Mouse (Mus musculus) stomach, embryonic 16.5 days (tissue): ENCODE measurements around the gene Hacl1. TPM values are rescaled to one million over a fixed set of nuclear protein-coding genes. Genes with fewer than 3 reads are reported as not detected.

Experiments used
- ATAC-seq: fragments of 200-750 bp; cut with Nextera tagmentation; 2 replicates; pipeline ENCODE4 v1.8.0; 2017; ENCODE audit warnings: moderate number of reproducible peaks, moderate TSS enrichment; ENCODE audit not compliant: insufficient read depth, low FRiP score
- H3K27ac ChIP-seq: fragments of 300-500 bp; sonication (generic); 2 replicates; pipeline ENCODE4 v1.5.1; 2014; ENCODE audit warnings: low read length
- H3K27me3 ChIP-seq: fragments of 300-500 bp; sonication (generic); 2 replicates; pipeline ENCODE4 v1.6.1; 2014; ENCODE audit warnings: low read length, control low read depth, mixed read lengths; ENCODE audit not compliant: control insufficient read depth, insufficient read depth
- H3K36me3 ChIP-seq: fragments of 300-500 bp; sonication (generic); 2 replicates; pipeline ENCODE4 v1.6.1; 2014; ENCODE audit warnings: low read length; ENCODE audit not compliant: control insufficient read depth, insufficient read depth
- H3K4me1 ChIP-seq: fragments of 300-500 bp; sonication (generic); 2 replicates; pipeline ENCODE4 v1.6.1; 2014; ENCODE audit warnings: low read length, control low read depth, mixed read lengths; ENCODE audit not compliant: control insufficient read depth, insufficient read depth
- H3K4me2 ChIP-seq: fragments of 300-500 bp; sonication (generic); 2 replicates; pipeline ENCODE4 v1.6.1; 2014; ENCODE audit warnings: low read depth, low read length, mixed read lengths
- H3K4me3 ChIP-seq: fragments of 300-500 bp; sonication (generic); replicated peaks from 2 replicates; pipeline ENCODE4 v1.5.1; 2014; ENCODE audit warnings: mild to moderate bottlenecking, low read length
- H3K9ac ChIP-seq: fragments of 300-500 bp; sonication (generic); 2 replicates; pipeline ENCODE4 v1.6.1; 2014; ENCODE audit warnings: low read length
- H3K9me3 ChIP-seq: fragments of 300-500 bp; sonication (generic); replicated peaks from 2 replicates; pipeline ENCODE4 v1.6.1; 2016; ENCODE audit warnings: low read length, control low read depth; ENCODE audit not compliant: control insufficient read depth
- WGBS: fragments of 180-500 bp; shearing (Covaris S2); extraction: QIAGEN DNeasy Blood & Tissue Kit; methylation state at CpG from one replicate; pipeline ENCODE4 v1.1.7; 2014; 5-methylcytosine and 5-hydroxymethylcytosine counted together
- polyA plus RNA-seq: library from polyadenylated mRNA; unstranded; fragments of >200 nt; fragmentation: Nextera tagmentation; extraction: Ambion mirVana; gene quantifications from 2 replicates; pipeline ENCODE4 v1.2.1, GENCODE M21; 2015

The Hacl1 gene
- polyA plus RNA-seq, 1 experiment from 2014 or later, result 13.1 TPM

DNA sequence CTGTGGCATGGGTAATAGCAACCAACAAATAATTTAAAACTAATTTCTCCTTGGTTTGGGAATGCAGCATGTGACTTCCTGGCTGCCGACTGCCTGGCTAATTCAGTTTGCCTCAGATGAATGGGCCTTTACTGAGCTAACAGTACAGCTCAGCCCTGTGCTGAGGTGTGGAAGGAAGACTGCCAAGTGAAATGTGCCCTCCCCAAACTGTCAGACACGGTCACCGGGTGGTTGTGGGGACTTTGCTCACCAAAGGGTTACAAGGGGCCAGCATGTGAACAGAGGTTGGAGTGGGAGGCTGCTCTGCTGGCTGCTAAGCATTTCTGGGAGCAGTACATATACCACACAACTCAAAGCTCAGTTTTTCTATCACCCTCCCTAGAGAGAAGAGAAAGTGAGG is 46.4 kb downstream of the Hacl1 start:
- 69% methylated on average over 3 of the region's 3 CpGs for WGBS
- ATAC-seq, result no peak
- no peak overlapping the region for H3K9ac ChIP-seq

DNA sequence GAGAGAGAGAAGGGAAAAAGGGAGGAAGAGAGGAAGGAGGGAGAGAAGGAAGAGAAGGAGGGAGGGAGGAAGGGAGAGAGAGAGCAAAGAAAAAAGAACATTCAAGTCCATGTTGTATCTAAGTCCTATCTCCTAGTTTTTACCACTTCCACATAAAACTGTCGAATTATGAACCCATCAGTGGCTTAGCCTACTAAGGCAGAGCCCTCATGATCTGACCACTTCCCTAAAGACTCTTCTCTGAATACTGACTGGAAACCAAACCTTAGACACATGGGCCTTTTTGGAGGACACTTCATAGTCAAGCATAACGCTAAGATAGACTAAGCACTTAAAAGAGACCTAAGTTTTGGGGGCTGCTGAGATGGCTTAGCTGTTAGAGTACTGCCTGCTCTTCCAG is 48.0 kb downstream of the Hacl1 start:
- ATAC-seq, result no peak
- H3K9me3 ChIP-seq, result 0 out of 2 replicates have a peak, but pooled peaks cover 3% of the 10 kb centered on the region
- no peaks in the 10 kb centered on the region for H3K27me3 ChIP-seq
- H3K4me2 ChIP-seq, result no peak overlapping the region
- H3K9ac ChIP-seq, result no peak overlapping the region
- H3K4me1 ChIP-seq, result no peaks in the 10 kb centered on the region
- H3K4me3 ChIP-seq, result no peak overlapping the region
- no peaks in the 10 kb centered on the region for H3K36me3 ChIP-seq
- 86% methylated on average over 2 of the region's 2 CpGs for WGBS
- no peak overlapping the region for H3K27ac ChIP-seq

More for the DNA sequence above, 46.4 kb downstream of the Hacl1 start:
- Histone ChIP-seq H3K9me3 (0 out of 2 replicates have a peak, but pooled peaks cover 3% of the 10 kb centered on the region), H3K4me2 (no peak overlapping the region), H3K4me1 (no peaks in the 10 kb centered on the region), H3K4me3 (no peak overlapping the region), H3K27me3 (no peaks in the 10 kb centered on the region), H3K27ac (no peak overlapping the region), H3K36me3 (no peaks in the 10 kb centered on the region)

DNA sequence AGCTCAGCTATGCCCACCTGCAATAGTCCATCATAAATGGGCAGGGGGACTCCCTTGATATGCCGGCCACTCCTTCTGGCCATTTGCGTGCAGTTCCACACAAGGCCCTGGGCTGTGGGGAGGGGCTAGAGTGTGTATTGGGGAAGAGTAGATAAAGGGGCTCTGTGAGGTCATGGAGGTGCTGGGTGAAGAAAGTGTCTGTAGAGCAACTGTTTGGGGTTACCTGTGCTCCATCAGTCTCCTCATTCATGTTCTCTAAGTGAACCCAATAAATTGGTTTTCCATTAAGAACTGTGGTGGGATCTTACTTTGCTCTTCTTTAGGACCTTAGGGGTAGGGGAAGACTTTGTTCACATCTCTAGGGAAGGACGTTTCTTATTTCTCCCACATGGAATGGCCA is 49.8 kb downstream of the Hacl1 start, which contains the start of gene Colq:
TSS of gene Colq (minus strand) at position 101 of the 400 bp plus-strand sequence.
- Histone ChIP-seq H3K4me3 (no peak within 1 kb of the TSS), H3K36me3 (no peaks in the 10 kb centered on the region), H3K27ac (no peak within 1 kb of the TSS), H3K9me3 (0 out of 2 replicates have a peak, but pooled peaks cover 3% of the 10 kb centered on the region), H3K27me3 (no peaks in the 10 kb centered on the region), H3K4me2 (no peak within 1 kb of the TSS), H3K4me1 (no peaks in the 10 kb centered on the region), H3K9ac (no peak within 1 kb of the TSS)
- ATAC-seq, result no peak
- WGBS, result 74% methylated on average over 3 of the region's 3 CpGs

DNA sequence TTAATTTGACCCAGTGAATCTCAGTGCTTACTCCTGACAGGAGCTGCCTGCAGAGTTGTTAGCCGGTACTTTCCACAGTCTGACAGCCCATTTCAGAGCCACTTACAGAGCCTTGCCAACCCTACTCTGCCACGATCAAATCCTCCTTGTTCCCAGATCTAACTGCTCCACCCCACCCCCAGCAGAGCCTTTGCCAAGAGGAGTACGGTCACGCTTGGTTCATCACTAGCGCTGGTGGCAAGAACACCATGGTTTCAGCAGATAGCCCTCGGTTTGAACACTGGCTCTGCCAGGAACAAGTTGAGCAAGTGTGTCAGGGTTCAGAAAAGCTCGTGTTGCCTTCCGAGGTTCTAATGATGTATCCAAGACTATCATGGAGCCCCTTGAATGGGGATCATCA is 54.6 kb downstream of the Hacl1 start:
- Histone ChIP-seq H3K27ac (no peak overlapping the region), H3K9me3 (no peaks in the 10 kb centered on the region), H3K4me2 (no peak overlapping the region), H3K4me1 (no peaks in the 10 kb centered on the region), H3K27me3 (no peaks in the 10 kb centered on the region), H3K4me3 (no peak overlapping the region), H3K9ac (no peak overlapping the region), H3K36me3 (no peaks in the 10 kb centered on the region)
- 84% methylated on average over 8 of the region's 8 CpGs for WGBS
- no peak for ATAC-seq

DNA sequence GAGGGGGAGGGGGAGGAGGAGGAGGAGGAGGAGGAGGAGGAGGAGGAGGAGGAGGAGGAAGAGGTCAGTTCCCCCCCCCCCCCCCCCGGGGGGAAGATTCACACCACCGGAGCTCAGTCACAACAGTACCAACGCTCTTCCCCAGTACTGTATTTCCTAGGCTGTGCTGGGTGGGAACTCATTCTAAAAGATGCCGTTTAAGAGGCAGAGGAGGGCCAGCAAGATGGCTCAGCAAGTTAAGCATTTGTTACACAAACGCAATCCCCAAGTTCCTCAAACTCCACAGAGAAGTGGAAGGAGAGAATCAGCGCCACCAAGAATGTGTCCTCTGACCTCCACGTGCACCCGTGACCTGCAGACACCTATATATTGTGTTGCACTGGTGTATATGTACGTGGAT is 58.0 kb downstream of the Hacl1 start:
- no peak for ATAC-seq
- Histone ChIP-seq H3K27me3 (no peaks in the 10 kb centered on the region), H3K36me3 (no peaks in the 10 kb centered on the region), H3K4me2 (no peak overlapping the region), H3K4me1 (peaks cover under 1% of the 10 kb centered on the region; the same call in 1 of the 2 replicates), H3K27ac (no peak overlapping the region), H3K9me3 (no peaks in the 10 kb centered on the region), H3K9ac (no peak overlapping the region), H3K4me3 (no peak overlapping the region)
- 84% methylated on average over 8 of the region's 9 CpGs for WGBS

DNA sequence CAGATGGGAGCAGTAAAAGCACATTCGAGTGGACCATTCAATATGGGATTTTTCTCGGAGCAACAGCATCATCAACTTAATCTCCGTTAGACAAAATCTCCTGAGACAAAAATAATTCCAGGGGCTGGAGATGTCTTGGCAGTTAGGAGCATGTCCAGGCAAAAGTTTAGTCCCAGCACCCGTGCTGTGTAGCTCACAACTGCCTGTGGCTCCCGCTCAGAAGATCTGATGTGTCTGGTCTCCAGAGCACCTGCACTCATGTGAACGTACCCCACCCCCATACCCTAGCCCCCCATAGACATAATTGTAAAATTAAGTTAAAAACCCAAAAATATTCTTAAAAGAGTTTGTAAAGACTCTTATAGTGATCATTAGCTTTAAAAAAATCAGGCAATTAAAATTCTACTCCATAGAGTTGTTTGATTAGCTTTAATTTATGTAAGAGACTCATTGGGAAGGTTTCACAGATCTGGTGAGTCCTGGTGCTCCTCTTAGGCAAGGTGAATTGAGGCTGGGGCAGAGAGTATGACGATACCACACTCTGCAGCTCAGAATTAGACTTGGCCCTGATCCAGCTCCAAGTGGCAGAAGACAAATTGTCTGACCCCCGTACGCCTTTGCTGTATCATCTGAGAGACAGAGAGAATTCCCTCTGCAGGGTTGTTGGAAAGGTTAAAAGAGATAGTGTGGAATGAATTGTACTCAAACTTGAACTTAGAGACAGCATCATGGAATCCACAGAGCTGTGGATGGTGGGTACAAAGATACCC is 62.9 kb downstream of the Hacl1 start:
- ATAC-seq, result no peak
- Histone ChIP-seq H3K36me3 (no peaks in the 10 kb centered on the region), H3K27me3 (no peaks in the 10 kb centered on the region), H3K27ac (no peak overlapping the region), H3K4me1 (peaks cover 11% of the 10 kb centered on the region), H3K4me3 (no peak overlapping the region), H3K9ac (no peak overlapping the region), H3K9me3 (no peaks in the 10 kb centered on the region), H3K4me2 (no peak overlapping the region)
- 38% methylated on average over 9 of the region's 9 CpGs for WGBS

DNA sequence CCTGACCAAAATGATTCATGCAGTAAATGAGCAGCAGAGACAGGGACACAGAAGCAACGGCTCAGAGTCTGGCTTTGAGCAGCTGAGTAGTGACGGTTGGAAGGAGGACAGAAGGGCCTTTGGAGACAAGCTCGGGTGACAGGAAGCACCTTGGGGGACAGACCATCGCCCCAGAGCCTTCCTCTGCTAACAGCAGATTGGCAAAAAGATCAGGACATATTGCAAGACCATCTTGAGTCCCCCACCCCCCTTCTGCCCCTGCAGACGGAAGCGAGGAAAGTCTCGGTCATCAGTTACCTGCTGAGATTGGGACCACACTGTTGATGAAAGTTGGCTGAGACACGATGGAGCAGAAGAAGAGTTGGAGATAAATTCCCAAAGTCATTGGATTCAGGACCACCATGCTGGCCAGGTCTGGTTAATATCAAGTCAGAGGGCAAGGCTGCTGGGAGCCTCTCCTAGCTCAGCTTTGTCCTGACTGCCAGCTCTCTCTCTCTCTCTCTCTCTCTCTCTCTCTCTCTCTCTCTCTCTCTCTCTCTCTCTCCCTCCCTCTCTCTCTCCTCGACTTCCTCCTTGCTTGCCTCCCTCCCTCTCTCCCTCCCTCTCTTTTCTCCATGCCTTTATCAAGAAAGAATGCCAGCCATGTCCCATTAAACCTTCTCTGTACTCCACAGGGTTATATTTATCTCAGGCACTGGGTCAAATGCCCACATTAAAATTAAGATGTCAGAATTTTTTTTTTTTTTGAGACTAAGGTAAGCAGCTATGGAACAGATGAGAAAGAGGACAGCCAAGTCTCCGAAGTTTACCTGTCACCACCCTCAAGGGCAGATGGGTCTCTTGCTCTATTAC is 64.0 kb downstream of the Hacl1 start:
- WGBS, result 36% methylated on average over 10 of the region's 10 CpGs
- Histone ChIP-seq H3K4me1 (peaks cover 20% of the 10 kb centered on the region), H3K9me3 (no peaks in the 10 kb centered on the region), H3K4me3 (no peak overlapping the region), H3K27ac (no peak overlapping the region), H3K36me3 (no peaks in the 10 kb centered on the region), H3K9ac (no peak overlapping the region), H3K4me2 (no peak overlapping the region), H3K27me3 (no peaks in the 10 kb centered on the region)
- ATAC-seq, result no peak

DNA sequence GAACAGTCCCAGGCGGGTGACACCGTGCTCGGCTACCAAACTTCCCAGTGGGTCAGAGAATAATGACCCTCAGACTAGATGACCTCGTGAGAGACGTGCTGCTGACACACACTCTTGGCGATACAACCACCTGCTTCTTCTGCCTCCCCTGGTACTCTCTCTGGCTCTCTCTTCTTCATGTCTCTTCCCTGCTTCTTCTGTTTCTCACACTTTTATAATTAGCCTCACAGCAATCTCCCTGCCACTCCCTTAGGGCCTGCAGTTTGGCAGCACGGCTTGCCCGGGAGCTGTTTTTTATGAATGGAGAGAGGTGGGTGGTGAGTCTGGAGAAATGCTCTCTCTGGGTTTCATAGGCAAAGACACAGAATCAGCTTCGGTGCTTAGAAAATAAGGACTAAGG is 65.2 kb downstream of the Hacl1 start:
- no peak for ATAC-seq
- no peaks in the 10 kb centered on the region for H3K9me3 ChIP-seq
- H3K36me3 ChIP-seq, result no peaks in the 10 kb centered on the region
- H3K27ac ChIP-seq, result no peak overlapping the region
- H3K27me3 ChIP-seq, result no peaks in the 10 kb centered on the region
- H3K9ac ChIP-seq, result no peak overlapping the region
- WGBS, result 73% methylated on average over 9 of the region's 9 CpGs
- H3K4me3 ChIP-seq, result no peak overlapping the region
- H3K4me2 ChIP-seq, result no peak overlapping the region
- H3K4me1 ChIP-seq, result peaks cover 20% of the 10 kb centered on the region
